Mouse (Mus musculus) MEL (cell line): ENCODE measurements around the gene Rcn1. TPM values are rescaled to one million over a fixed set of nuclear protein-coding genes. Genes with fewer than 3 reads are reported as not detected.

Source experiments
- DNase-seq: peaks from one replicate; pipeline ENCODE4 v3.0.0; 2011; ENCODE audit warnings: low read depth, low spot score
- H3K27ac ChIP-seq: 2 replicates; pipeline ENCODE4 v1.5.1; 2012; ENCODE audit warnings: low read depth, mild to moderate bottlenecking, control low read depth, low read length, moderate library complexity; ENCODE audit not compliant: control insufficient read depth
- H3K27me3 ChIP-seq, 2 experiments: fragments of 150-350 bp in 1 of 2; sonication (generic) in 1 of 2; 2 replicates each; pipeline ENCODE4 v1.6.1; 2012; ENCODE audit warnings: low read length in 2 of 2, mild to moderate bottlenecking in 2 of 2, improper control_type of control experiment in 1 of 2, moderate library complexity in 1 of 2; ENCODE audit not compliant: insufficient read depth in 2 of 2, control insufficient read depth in 1 of 2
- H3K36me3 ChIP-seq, 2 experiments: 2 replicates each; pipeline ENCODE4 v1.6.1; 2012 to 2014; ENCODE audit warnings: low read length in 2 of 2, improper control_type of control experiment in 1 of 2, inconsistent platforms in 1 of 2, mild to moderate bottlenecking in 1 of 2; ENCODE audit not compliant: insufficient read depth in 2 of 2, control insufficient read depth in 1 of 2
- H3K4me1 ChIP-seq, 2 experiments: fragments of 150-350 bp in 1 of 2; sonication (generic) in 1 of 2; 2 replicates each; pipeline ENCODE4 v1.6.1; 2012; ENCODE audit warnings: low read length in 2 of 2, improper control_type of control experiment in 1 of 2, mild to moderate bottlenecking in 1 of 2; ENCODE audit not compliant: insufficient read depth in 2 of 2, control insufficient read depth in 1 of 2
- H3K4me3 ChIP-seq, 2 experiments: fragments of 150-350 bp in 1 of 2; sonication (generic) in 1 of 2; 2 replicates each; pipeline ENCODE4 v1.5.1; 2012; ENCODE audit warnings: low read depth in 2 of 2, low read length in 2 of 2, mild to moderate bottlenecking in 2 of 2, moderate library complexity in 2 of 2, control low read depth in 1 of 2, improper control_type of control experiment in 1 of 2; ENCODE audit not compliant: control insufficient read depth in 1 of 2, insufficient read depth in 1 of 2
- H3K79me2 ChIP-seq: 2 replicates; pipeline ENCODE4 v1.6.1; 2012; ENCODE audit warnings: mild to moderate bottlenecking, low read length, moderate library complexity; ENCODE audit not compliant: control insufficient read depth, poor library complexity, insufficient read depth
- H3K9ac ChIP-seq: 2 replicates; pipeline ENCODE4 v1.6.1; 2012; ENCODE audit warnings: low read depth, mild to moderate bottlenecking, control low read depth, low read length, moderate library complexity; ENCODE audit not compliant: control insufficient read depth, poor library complexity, severe bottlenecking
- H3K9me3 ChIP-seq: fragments of 150-350 bp; sonication (generic); replicated peaks from 2 replicates; pipeline ENCODE4 v1.6.1; 2012; ENCODE audit warnings: mild to moderate bottlenecking, low read length, improper control_type of control experiment, moderate library complexity; ENCODE audit not compliant: insufficient read depth
- BHLHE40 ChIP-seq: IDR thresholded peaks from 2 replicates; pipeline ENCODE4 v1.6.1; 2012; ENCODE audit warnings: low read depth, mild to moderate bottlenecking, inconsistent platforms, low read length, improper control_type of control experiment, borderline replicate concordance
- E2F4 ChIP-seq: IDR thresholded peaks from 2 replicates; pipeline ENCODE4 v1.6.1; 2011; ENCODE audit warnings: low read depth, low read length, improper control_type of control experiment, borderline replicate concordance
- EP300 ChIP-seq, 2 experiments: IDR thresholded peaks; 2 replicates each; pipeline ENCODE4 v1.6.1; 2011; ENCODE audit warnings: improper control_type of control experiment in 2 of 2, low read length in 2 of 2, low read depth in 1 of 2, mild to moderate bottlenecking in 1 of 2
- ETS1 ChIP-seq: IDR thresholded peaks from 2 replicates; pipeline ENCODE4 v1.6.1; 2012; ENCODE audit warnings: low read depth, mild to moderate bottlenecking, inconsistent platforms, low read length, improper control_type of control experiment, moderate library complexity
- GABPA ChIP-seq: IDR thresholded peaks from 2 replicates; pipeline ENCODE4 v1.6.1; 2012; ENCODE audit warnings: low read depth, mild to moderate bottlenecking, inconsistent platforms, low read length, improper control_type of control experiment, moderate library complexity
- JUND ChIP-seq: IDR thresholded peaks from 2 replicates; pipeline ENCODE4 v1.6.1; 2011; ENCODE audit warnings: low read depth, mild to moderate bottlenecking, improper control_type of control experiment, low read length
- KAT2A ChIP-seq: conservative IDR thresholded peaks from 2 replicates; pipeline ENCODE4 v1.6.1; 2012; ENCODE audit warnings: low read depth, low read length, improper control_type of control experiment, inconsistent platforms
- MAZ ChIP-seq: IDR thresholded peaks from 2 replicates; pipeline ENCODE4 v1.6.1; 2012; ENCODE audit warnings: low read depth, mild to moderate bottlenecking, inconsistent platforms, low read length, improper control_type of control experiment
- SIN3A ChIP-seq: IDR thresholded peaks from 2 replicates; pipeline ENCODE4 v1.6.1; 2012; ENCODE audit warnings: low read length, improper control_type of control experiment, inconsistent platforms
- SMC3 ChIP-seq: IDR thresholded peaks from 2 replicates; pipeline ENCODE4 v1.6.1; 2011; ENCODE audit warnings: low read depth, low read length, improper control_type of control experiment
- TCF12 ChIP-seq: IDR thresholded peaks from 2 replicates; pipeline ENCODE4 v1.6.1; 2014; ENCODE audit warnings: low read depth, mild to moderate bottlenecking, inconsistent platforms, low read length, improper control_type of control experiment, moderate library complexity
- UBTF ChIP-seq: IDR thresholded peaks from 2 replicates; pipeline ENCODE4 v1.6.1; 2012; ENCODE audit warnings: low read depth, mild to moderate bottlenecking, inconsistent platforms, low read length, improper control_type of control experiment, moderate library complexity, borderline replicate concordance; ENCODE audit not compliant: insufficient read depth
- USF1 ChIP-seq: IDR thresholded peaks from 2 replicates; pipeline ENCODE4 v1.6.1; 2014; ENCODE audit warnings: low read depth, mild to moderate bottlenecking, inconsistent platforms, low read length, improper control_type of control experiment, moderate library complexity
- ZC3H11A ChIP-seq: IDR thresholded peaks from 2 replicates; pipeline ENCODE4 v1.6.1; 2012; ENCODE audit warnings: low read depth, mild to moderate bottlenecking, inconsistent platforms, low read length, improper control_type of control experiment
- ZKSCAN1 ChIP-seq: IDR thresholded peaks from 2 replicates; pipeline ENCODE4 v1.6.1; 2012; ENCODE audit warnings: low read depth, mild to moderate bottlenecking, inconsistent platforms, low read length, improper control_type of control experiment, moderate library complexity
- polyA plus RNA-seq, 2 experiments: library from polyadenylated mRNA; stranded (reverse) in 1 of 2; unstranded in 1 of 2; fragments of >175 nt in 1 of 2; fragments of >200 nt in 1 of 2; gene quantifications; 2 replicates each; pipeline versions ENCODE4 v1.2.1 to v1.2.4; 2012; ENCODE audit warnings: low replicate concordance in 2 of 2, low read depth in 1 of 2; ENCODE audit not compliant: insufficient read length in 2 of 2, insufficient read depth in 1 of 2, missing spikeins in 1 of 2
- total RNA-seq: library from RNA; depleted of rRNA; stranded (reverse); fragments of 300-350 nt; gene quantifications from 2 replicates; pipeline ENCODE4 v1.2.3, GENCODE M21; 2012

Gene Rcn1
- total and polyA plus RNA-seq, 3 experiments: 45.7 to 51.0 TPM; not detected in 1

- Histone ChIP-seq H3K4me3 (peak overlapping the region; percentile 71 to 78), H3K9ac (peak overlapping the region; percentile 81), H3K79me2 (peaks cover 28% of the 10 kb centered on the region), H3K36me3 (peaks cover 5 to 14% of the 10 kb centered on the region in 2 experiments), H3K27me3 (no peaks in the 10 kb centered on the region; a peak in 1 of 4 replicates), H3K27ac (peak overlapping the region; percentile 14; the same call in 1 of the 2 replicates), H3K9me3 (no peaks in the 10 kb centered on the region), H3K4me1 (peaks cover 3 to 24% of the 10 kb centered on the region in 2 experiments; a peak in 3 of 4 replicates)
- peak; percentile 26 for DNase-seq
- TF ChIP-seq ZC3H11A: no peak
- no peak for TF ChIP-seq GABPA
- no peak for TF ChIP-seq EP300 (IDR thresholded peaks at IDR 0.05; ENCODE audit: low read depth in 1 of 2, low read length in 2 of 2)
- no peak; the same call in 1 of the 2 replicates for TF ChIP-seq SIN3A
- no peak for TF ChIP-seq UBTF
- no peak for TF ChIP-seq MAZ
- TF ChIP-seq KAT2A: no peak
- TF ChIP-seq ZKSCAN1: no peak
- no peak for TF ChIP-seq JUND
Observed at GRCm38 (mm10) chr2:105397446-105398211, 1.5 kb downstream of the Rcn1 start.

GRCm38 (mm10) chr2:105396066-105396465 lies 3.1 kb downstream of the Rcn1 start:
- Histone ChIP-seq H3K4me1 (peaks cover 4 to 25% of the 10 kb centered on the region in 2 experiments), H3K27ac (no peak overlapping the region), H3K9me3 (no peaks in the 10 kb centered on the region), H3K79me2 (peaks cover 28% of the 10 kb centered on the region), H3K4me3 (no peak overlapping the region), H3K27me3 (no peaks in the 10 kb centered on the region), H3K36me3 (peaks cover 9 to 16% of the 10 kb centered on the region in 2 experiments), H3K9ac (no peak overlapping the region)
- no peak for TF ChIP-seq SIN3A
- peak; percentile 29 for DNase-seq

GRCm38 (mm10) chr2:105394375-105394774 lies 4.7 kb downstream of the Rcn1 start:
- Histone ChIP-seq H3K27ac (no peak overlapping the region), H3K4me1 (peaks cover 11 to 29% of the 10 kb centered on the region in 2 experiments), H3K4me3 (no peak overlapping the region), H3K9me3 (no peaks in the 10 kb centered on the region), H3K27me3 (no peaks in the 10 kb centered on the region), H3K9ac (no peak overlapping the region), H3K79me2 (peaks cover 28% of the 10 kb centered on the region), H3K36me3 (peaks cover 12 to 21% of the 10 kb centered on the region in 2 experiments)
- no peak for TF ChIP-seq BHLHE40
- no peak for TF ChIP-seq USF1
- TF ChIP-seq E2F4: no peak
- TF ChIP-seq ZKSCAN1: no peak
- no peak for TF ChIP-seq SMC3
- no peak for TF ChIP-seq KAT2A
- TF ChIP-seq JUND: no peak
- TF ChIP-seq SIN3A: no peak
- TF ChIP-seq TCF12: no peak
- TF ChIP-seq ETS1: no peak
- DNase-seq: no peak
